Mouse (Mus musculus) adrenal gland, postnatal 36 days (tissue): ENCODE results near the gene Irf2bpl. TPM values are rescaled to one million over a fixed set of nuclear protein-coding genes. Genes with fewer than 3 reads are reported as not detected.

ENCODE experiments used
- total RNA-seq, 2 experiments: library from RNA; stranded (reverse); gene quantifications; 2 replicates each; pipeline ENCODE4 v1.2.3; 2021

The Irf2bpl gene
- total RNA-seq, 2 experiments from 2014 or later: 47.3 to 64.5 TPM

Other genes with a start within 250 kb of the Irf2bpl start
- gene Vash1, start 206.1 kb downstream of the Irf2bpl start, total RNA-seq: 1 to 10 TPM; 3.9 to 6.9 TPM
- 1 to 10 TPM; 3.1 to 3.9 TPM for gene Angel1, start 158.3 kb downstream of the Irf2bpl start, total RNA-seq
- not detected for gene Lrrc74a, start 150.4 kb downstream of the Irf2bpl start, total RNA-seq
- gene Cipc, start 62.2 kb upstream of the Irf2bpl start, total RNA-seq: 10 to 100 TPM; 24.4 to 24.7 TPM
- gene Zdhhc22, start 105.6 kb upstream of the Irf2bpl start, total RNA-seq: under 1 TPM; 0.49 to 0.60 TPM
- gene Tmem63c, start 136.5 kb upstream of the Irf2bpl start, total RNA-seq: 1 to 10 TPM; 1.0 to 1.3 TPM
- gene Ngb, start 217.7 kb upstream of the Irf2bpl start, total RNA-seq: 1 to 10 TPM; 1.1 to 1.2 TPM